Mouse (Mus musculus): Measurements from ENCODE around the gene Rnf185. TPM values are rescaled to one million over a fixed set of nuclear protein-coding genes. Genes with fewer than 3 reads are reported as not detected.
A peak's percentile ranks its signal among the peaks of the same experiment; 100 is the strongest.

Rnf185 gene
- polyA plus RNA-seq, 1 experiment from 2014 or later, result 42.6 TPM

GRCm38 (mm10) chr11:3454506-3454905 is 2.3 kb upstream of the Rnf185 start:
- H3K36me3 ChIP-seq (ENCODE audit: control insufficient read depth, insufficient read depth), result no peaks in the 10 kb centered on the region
- H3K9me3 ChIP-seq (ENCODE audit: control insufficient read depth, low read length), result no peaks in the 10 kb centered on the region
- no peak overlapping the region for H3K27ac ChIP-seq (ENCODE audit: low read length)
- no peak for ATAC-seq
- H3K4me3 ChIP-seq (replicated peaks; ENCODE audit: low read length), result no peak overlapping the region
- no peak overlapping the region for H3K4me2 ChIP-seq (ENCODE audit: low read length)
- no peak overlapping the region for H3K9ac ChIP-seq (replicated peaks; ENCODE audit: low read depth, low read length)
- H3K4me1 ChIP-seq (replicated peaks; ENCODE audit: control insufficient read depth, insufficient read depth, low read length), result peaks cover 22% of the 10 kb centered on the region
- WGBS, result 96% methylated on average over 3 of the region's 3 CpGs
- H3K27me3 ChIP-seq (replicated peaks; ENCODE audit: control insufficient read depth, insufficient read depth, low read length), result no peaks in the 10 kb centered on the region

GRCm38 (mm10) chr11:3453467-3453866 is 1.3 kb upstream of the Rnf185 start:
- no peaks in the 10 kb centered on the region for H3K27me3 ChIP-seq (replicated peaks; ENCODE audit: control insufficient read depth, insufficient read depth, low read length)
- H3K4me1 ChIP-seq (replicated peaks; ENCODE audit: control insufficient read depth, insufficient read depth, low read length), result peaks cover 22% of the 10 kb centered on the region
- ATAC-seq, result no peak
- 76% methylated on average over 6 of the region's 6 CpGs for WGBS
- no peak overlapping the region for H3K27ac ChIP-seq (ENCODE audit: low read length)
- H3K9ac ChIP-seq (replicated peaks; ENCODE audit: low read depth, low read length), result no peak overlapping the region
- no peak overlapping the region for H3K4me3 ChIP-seq (replicated peaks; ENCODE audit: low read length)
- H3K4me2 ChIP-seq (ENCODE audit: low read length), result peak overlapping the region; percentile 81
- no peaks in the 10 kb centered on the region for H3K9me3 ChIP-seq (ENCODE audit: control insufficient read depth, low read length)
- H3K36me3 ChIP-seq (ENCODE audit: control insufficient read depth, insufficient read depth), result no peaks in the 10 kb centered on the region

DNA sequence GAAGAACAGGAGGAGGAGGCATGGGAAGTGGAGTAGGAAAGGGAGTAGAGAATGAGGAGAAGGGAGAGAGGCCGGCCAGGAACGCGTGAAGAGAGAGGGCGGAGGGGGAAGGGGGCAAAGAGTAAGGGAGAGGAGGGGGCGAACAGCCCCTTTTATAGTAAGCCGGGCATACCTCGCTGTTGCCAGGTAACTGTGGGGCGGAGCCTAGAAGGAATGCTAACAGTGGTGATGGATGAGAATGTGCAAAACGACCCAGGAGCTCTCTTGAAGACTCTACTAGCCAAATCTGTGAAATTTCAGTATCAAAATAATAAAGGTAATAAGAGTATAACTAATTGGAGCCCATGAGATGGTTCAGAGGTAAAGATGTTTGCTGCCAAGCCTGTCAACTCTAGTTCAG is 606 bp upstream of the Rnf185 start:
- H3K27ac ChIP-seq (ENCODE audit: low read length), result peak overlapping the region; percentile 82
- H3K36me3 ChIP-seq (ENCODE audit: control insufficient read depth, insufficient read depth), result no peaks in the 10 kb centered on the region
- H3K27me3 ChIP-seq (replicated peaks; ENCODE audit: control insufficient read depth, insufficient read depth, low read length), result no peaks in the 10 kb centered on the region
- peak overlapping the region; percentile 81 for H3K4me2 ChIP-seq (ENCODE audit: low read length)
- peak overlapping the region; percentile 75 for H3K4me3 ChIP-seq (replicated peaks; ENCODE audit: low read length)
- H3K4me1 ChIP-seq (replicated peaks; ENCODE audit: control insufficient read depth, insufficient read depth, low read length), result peaks cover 22% of the 10 kb centered on the region
- ATAC-seq, result peak; percentile 32
- WGBS, result 0% methylated on average over 9 of the region's 9 CpGs
- no peaks in the 10 kb centered on the region for H3K9me3 ChIP-seq (ENCODE audit: control insufficient read depth, low read length)
- peak overlapping the region; percentile 81 for H3K9ac ChIP-seq (replicated peaks; ENCODE audit: low read depth, low read length)

GRCm38 (mm10) chr11:3451701-3452163 is 431 bp downstream of the Rnf185 start:
- peaks cover 22% of the 10 kb centered on the region for H3K4me1 ChIP-seq (replicated peaks; ENCODE audit: control insufficient read depth, insufficient read depth, low read length)
- H3K36me3 ChIP-seq (ENCODE audit: control insufficient read depth, insufficient read depth), result no peaks in the 10 kb centered on the region
- H3K4me3 ChIP-seq (replicated peaks; ENCODE audit: low read length), result peak overlapping the region; percentile 75
- H3K4me2 ChIP-seq (ENCODE audit: low read length), result peak overlapping the region; percentile 81
- WGBS, result under 1% methylated on average over 20 of the region's 20 CpGs
- peak overlapping the region; percentile 81 for H3K9ac ChIP-seq (replicated peaks; ENCODE audit: low read depth, low read length)
- peak overlapping the region; percentile 82 for H3K27ac ChIP-seq (ENCODE audit: low read length)
- no peaks in the 10 kb centered on the region for H3K27me3 ChIP-seq (replicated peaks; ENCODE audit: control insufficient read depth, insufficient read depth, low read length)
- no peaks in the 10 kb centered on the region for H3K9me3 ChIP-seq (ENCODE audit: control insufficient read depth, low read length)
- ATAC-seq, result no peak; the same call in 1 of the 2 replicates

- Histone ChIP-seq H3K4me2 (ENCODE audit: low read length) (no peak overlapping the region), H3K9me3 (ENCODE audit: control insufficient read depth, low read length) (no peaks in the 10 kb centered on the region), H3K4me3 (replicated peaks; ENCODE audit: low read length) (no peak overlapping the region), H3K27me3 (replicated peaks; ENCODE audit: control insufficient read depth, insufficient read depth, low read length) (no peaks in the 10 kb centered on the region), H3K27ac (ENCODE audit: low read length) (no peak overlapping the region), H3K4me1 (replicated peaks; ENCODE audit: control insufficient read depth, insufficient read depth, low read length) (peaks cover 6% of the 10 kb centered on the region), H3K36me3 (ENCODE audit: control insufficient read depth, insufficient read depth) (no peaks in the 10 kb centered on the region), H3K9ac (replicated peaks; ENCODE audit: low read depth, low read length) (no peak overlapping the region)
- 93% methylated on average over 8 of the region's 8 CpGs for WGBS
- ATAC-seq, result no peak
These were observed 7.3 kb downstream of the Rnf185 start for GRCm38 (mm10) chr11:3444875-3445274.

GRCm38 (mm10) chr11:3443091-3443490 is 9.1 kb downstream of the Rnf185 start:
- no peaks in the 10 kb centered on the region for H3K9me3 ChIP-seq (ENCODE audit: control insufficient read depth, low read length)
- ATAC-seq, result no peak
- WGBS, result 97% methylated on average over 2 of the region's 2 CpGs

GRCm38 (mm10) chr11:3442677-3443076 is 9.5 kb downstream of the Rnf185 start:
- no peak overlapping the region for H3K9ac ChIP-seq (replicated peaks; ENCODE audit: low read depth, low read length)
- H3K27me3 ChIP-seq (replicated peaks; ENCODE audit: control insufficient read depth, insufficient read depth, low read length), result no peaks in the 10 kb centered on the region
- peak overlapping the region; percentile 12; the same call in 1 of the 2 replicates for H3K27ac ChIP-seq (ENCODE audit: low read length)
- H3K36me3 ChIP-seq (ENCODE audit: control insufficient read depth, insufficient read depth), result no peaks in the 10 kb centered on the region
- 80% methylated on average over 4 of the region's 4 CpGs for WGBS
- no peak overlapping the region for H3K4me3 ChIP-seq (replicated peaks; ENCODE audit: low read length)
- no peak for ATAC-seq
- peaks cover 6% of the 10 kb centered on the region for H3K4me1 ChIP-seq (replicated peaks; ENCODE audit: control insufficient read depth, insufficient read depth, low read length)
- no peak overlapping the region for H3K4me2 ChIP-seq (ENCODE audit: low read length)
- no peaks in the 10 kb centered on the region for H3K9me3 ChIP-seq (ENCODE audit: control insufficient read depth, low read length)

More at GRCm38 (mm10) chr11:3443091-3443490, 9.1 kb downstream of the Rnf185 start:
- H3K4me1 ChIP-seq (replicated peaks; ENCODE audit: control insufficient read depth, insufficient read depth, low read length), result peaks cover 6% of the 10 kb centered on the region
- H3K4me3 ChIP-seq (replicated peaks; ENCODE audit: low read length), result no peak overlapping the region
- H3K27ac ChIP-seq (ENCODE audit: low read length), result no peak overlapping the region
- H3K9ac ChIP-seq (replicated peaks; ENCODE audit: low read depth, low read length), result no peak overlapping the region
- H3K4me2 ChIP-seq (ENCODE audit: low read length), result no peak overlapping the region
- no peaks in the 10 kb centered on the region for H3K27me3 ChIP-seq (replicated peaks; ENCODE audit: control insufficient read depth, insufficient read depth, low read length)
- no peaks in the 10 kb centered on the region for H3K36me3 ChIP-seq (ENCODE audit: control insufficient read depth, insufficient read depth)

DNA sequence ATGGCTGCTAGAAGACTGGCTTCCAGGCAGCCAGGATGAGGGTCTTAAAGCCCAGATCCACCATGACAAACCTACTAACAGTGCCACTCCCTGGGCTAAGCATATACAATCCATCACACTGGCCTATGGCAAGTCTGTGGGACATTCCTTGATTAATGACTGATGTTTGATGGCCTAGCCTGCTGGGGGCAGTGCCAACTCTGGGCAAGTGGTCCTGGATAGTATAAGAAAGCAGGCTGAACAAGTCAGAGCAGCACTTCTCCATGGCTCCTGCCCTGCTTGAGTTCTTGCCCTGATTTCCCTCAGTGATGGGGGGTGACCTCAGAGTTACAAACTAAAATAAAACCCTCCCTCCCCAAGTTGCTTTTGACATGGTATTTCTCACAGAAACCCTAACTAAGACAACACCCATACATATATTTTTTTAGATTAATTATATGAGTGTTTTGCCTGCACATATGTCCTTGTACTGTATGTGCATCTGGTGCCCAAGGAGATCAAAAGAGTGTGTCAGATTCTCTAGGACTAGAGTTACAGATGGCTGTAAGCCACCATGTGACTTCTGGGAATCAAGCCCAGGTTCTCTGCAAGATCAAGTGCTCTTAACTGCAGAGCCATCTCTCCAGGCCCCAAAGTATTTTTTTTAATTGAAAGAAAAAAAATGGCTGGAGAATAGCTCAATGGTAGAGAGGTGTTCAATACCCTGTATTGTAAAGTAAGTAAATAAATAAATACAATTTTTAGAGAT is 10.3 kb downstream of the Rnf185 start:
- H3K9ac ChIP-seq (replicated peaks; ENCODE audit: low read depth, low read length), result no peak overlapping the region
- peak; percentile 77 for ATAC-seq

GRCm38 (mm10) chr11:3437621-3438020 is 14.5 kb downstream of the Rnf185 start:
- Histone ChIP-seq H3K27me3 (replicated peaks; ENCODE audit: control insufficient read depth, insufficient read depth, low read length) (no peaks in the 10 kb centered on the region), H3K4me1 (replicated peaks; ENCODE audit: control insufficient read depth, insufficient read depth, low read length) (peaks cover 6% of the 10 kb centered on the region), H3K27ac (ENCODE audit: low read length) (no peak overlapping the region), H3K9me3 (ENCODE audit: control insufficient read depth, low read length) (no peaks in the 10 kb centered on the region), H3K4me2 (ENCODE audit: low read length) (no peak overlapping the region), H3K36me3 (ENCODE audit: control insufficient read depth, insufficient read depth) (no peaks in the 10 kb centered on the region), H3K4me3 (replicated peaks; ENCODE audit: low read length) (no peak overlapping the region), H3K9ac (replicated peaks; ENCODE audit: low read depth, low read length) (no peak overlapping the region)
- WGBS, result 94% methylated on average over 1 of the region's 1 CpGs
- no peak for ATAC-seq

More for the DNA sequence above, 10.3 kb downstream of the Rnf185 start:
- Histone ChIP-seq H3K27ac (ENCODE audit: low read length) (peak overlapping the region; percentile 67), H3K4me3 (replicated peaks; ENCODE audit: low read length) (no peak overlapping the region), H3K9me3 (ENCODE audit: control insufficient read depth, low read length) (no peaks in the 10 kb centered on the region), H3K27me3 (replicated peaks; ENCODE audit: control insufficient read depth, insufficient read depth, low read length) (no peaks in the 10 kb centered on the region), H3K4me1 (replicated peaks; ENCODE audit: control insufficient read depth, insufficient read depth, low read length) (peaks cover 6% of the 10 kb centered on the region), H3K4me2 (ENCODE audit: low read length) (no peak overlapping the region), H3K36me3 (ENCODE audit: control insufficient read depth, insufficient read depth) (no peaks in the 10 kb centered on the region)
